Mouse (Mus musculus) MEL (cell line): Measurements from ENCODE around the gene Il31ra. TPM values are rescaled to one million over a fixed set of nuclear protein-coding genes. Genes with fewer than 3 reads are reported as not detected.

Source experiments
- DNase-seq: peaks from one replicate; pipeline ENCODE4 v3.0.0; 2011; ENCODE audit warnings: low read depth, low spot score
- H3K27ac ChIP-seq: 2 replicates; pipeline ENCODE4 v1.5.1; 2012; ENCODE audit warnings: low read depth, mild to moderate bottlenecking, control low read depth, low read length, moderate library complexity; ENCODE audit not compliant: control insufficient read depth
- H3K27me3 ChIP-seq, 2 experiments: fragments of 150-350 bp in 1 of 2; sonication (generic) in 1 of 2; 2 replicates each; pipeline ENCODE4 v1.6.1; 2012; ENCODE audit warnings: low read length in 2 of 2, mild to moderate bottlenecking in 2 of 2, improper control_type of control experiment in 1 of 2, moderate library complexity in 1 of 2; ENCODE audit not compliant: insufficient read depth in 2 of 2, control insufficient read depth in 1 of 2
- H3K36me3 ChIP-seq, 2 experiments: 2 replicates each; pipeline ENCODE4 v1.6.1; 2012 to 2014; ENCODE audit warnings: low read length in 2 of 2, improper control_type of control experiment in 1 of 2, inconsistent platforms in 1 of 2, mild to moderate bottlenecking in 1 of 2; ENCODE audit not compliant: insufficient read depth in 2 of 2, control insufficient read depth in 1 of 2
- H3K4me1 ChIP-seq, 2 experiments: fragments of 150-350 bp in 1 of 2; sonication (generic) in 1 of 2; 2 replicates each; pipeline ENCODE4 v1.6.1; 2012; ENCODE audit warnings: low read length in 2 of 2, improper control_type of control experiment in 1 of 2, mild to moderate bottlenecking in 1 of 2; ENCODE audit not compliant: insufficient read depth in 2 of 2, control insufficient read depth in 1 of 2
- H3K4me3 ChIP-seq, 2 experiments: fragments of 150-350 bp in 1 of 2; sonication (generic) in 1 of 2; 2 replicates each; pipeline ENCODE4 v1.5.1; 2012; ENCODE audit warnings: low read depth in 2 of 2, low read length in 2 of 2, mild to moderate bottlenecking in 2 of 2, moderate library complexity in 2 of 2, control low read depth in 1 of 2, improper control_type of control experiment in 1 of 2; ENCODE audit not compliant: control insufficient read depth in 1 of 2, insufficient read depth in 1 of 2
- H3K79me2 ChIP-seq: 2 replicates; pipeline ENCODE4 v1.6.1; 2012; ENCODE audit warnings: mild to moderate bottlenecking, low read length, moderate library complexity; ENCODE audit not compliant: control insufficient read depth, poor library complexity, insufficient read depth
- H3K9ac ChIP-seq: 2 replicates; pipeline ENCODE4 v1.6.1; 2012; ENCODE audit warnings: low read depth, mild to moderate bottlenecking, control low read depth, low read length, moderate library complexity; ENCODE audit not compliant: control insufficient read depth, poor library complexity, severe bottlenecking
- H3K9me3 ChIP-seq: fragments of 150-350 bp; sonication (generic); replicated peaks from 2 replicates; pipeline ENCODE4 v1.6.1; 2012; ENCODE audit warnings: mild to moderate bottlenecking, low read length, improper control_type of control experiment, moderate library complexity; ENCODE audit not compliant: insufficient read depth
- CHD1 ChIP-seq: IDR thresholded peaks from 2 replicates; pipeline ENCODE4 v1.6.1; 2012; ENCODE audit warnings: low read depth, mild to moderate bottlenecking, inconsistent platforms, low read length, improper control_type of control experiment
- CHD2 ChIP-seq: IDR thresholded peaks from 2 replicates; pipeline ENCODE4 v1.6.1; 2011; ENCODE audit warnings: low read length, improper control_type of control experiment
- CTCF ChIP-seq, 3 experiments: IDR thresholded peaks in 2 of 3; conservative IDR thresholded peaks in 1 of 3; 2 replicates each; pipeline ENCODE4 v1.5.1; 2011 to 2012; ENCODE audit warnings: low read length in 3 of 3, low read depth in 2 of 3, mild to moderate bottlenecking in 2 of 3, improper control_type of control experiment in 1 of 3, inconsistent platforms in 1 of 3, mixed read lengths in 1 of 3, moderate library complexity in 1 of 3; ENCODE audit not compliant: control insufficient read depth in 1 of 3, insufficient read depth in 1 of 3, poor library complexity in 1 of 3, severe bottlenecking in 1 of 3
- GATA1 ChIP-seq: IDR thresholded peaks from 2 replicates; pipeline ENCODE4 v1.6.1; 2011; ENCODE audit warnings: low read depth, low read length, improper control_type of control experiment
- MAFK ChIP-seq: IDR thresholded peaks from 2 replicates; pipeline ENCODE4 v1.6.1; 2011; ENCODE audit warnings: low read depth, mild to moderate bottlenecking, low read length, improper control_type of control experiment, borderline replicate concordance
- MAZ ChIP-seq: IDR thresholded peaks from 2 replicates; pipeline ENCODE4 v1.6.1; 2012; ENCODE audit warnings: low read depth, mild to moderate bottlenecking, inconsistent platforms, low read length, improper control_type of control experiment
- MYB ChIP-seq: IDR thresholded peaks from 2 replicates; pipeline ENCODE4 v1.6.1; 2011; ENCODE audit warnings: mild to moderate bottlenecking, low read depth, low read length, improper control_type of control experiment
- MYC ChIP-seq: IDR thresholded peaks from 2 replicates; pipeline ENCODE4 v1.6.1; 2011; ENCODE audit warnings: low read depth, mild to moderate bottlenecking, low read length, improper control_type of control experiment, moderate library complexity
- NELFE ChIP-seq: IDR thresholded peaks from 2 replicates; pipeline ENCODE4 v1.6.1; 2011; ENCODE audit warnings: low read depth, low read length, improper control_type of control experiment
- POLR2AphosphoS5 ChIP-seq: IDR thresholded peaks from 2 replicates; pipeline ENCODE4 v1.6.1; 2012; ENCODE audit warnings: low read depth, borderline replicate concordance, mild to moderate bottlenecking, inconsistent platforms, low read length, moderate library complexity, mixed read lengths
- SIN3A ChIP-seq: IDR thresholded peaks from 2 replicates; pipeline ENCODE4 v1.6.1; 2012; ENCODE audit warnings: low read length, improper control_type of control experiment, inconsistent platforms
- TAL1 ChIP-seq: IDR thresholded peaks from 2 replicates; pipeline ENCODE4 v1.6.1; 2012; ENCODE audit warnings: mild to moderate bottlenecking, inconsistent platforms, low read length, moderate library complexity, mixed read lengths
- TCF12 ChIP-seq: IDR thresholded peaks from 2 replicates; pipeline ENCODE4 v1.6.1; 2014; ENCODE audit warnings: low read depth, mild to moderate bottlenecking, inconsistent platforms, low read length, improper control_type of control experiment, moderate library complexity
- USF1 ChIP-seq: IDR thresholded peaks from 2 replicates; pipeline ENCODE4 v1.6.1; 2014; ENCODE audit warnings: low read depth, mild to moderate bottlenecking, inconsistent platforms, low read length, improper control_type of control experiment, moderate library complexity
- USF2 ChIP-seq, 2 experiments: IDR thresholded peaks; 2 replicates each; pipeline ENCODE4 v1.6.1; 2011 to 2012; ENCODE audit warnings: improper control_type of control experiment in 2 of 2, low read length in 2 of 2, borderline replicate concordance in 1 of 2, inconsistent platforms in 1 of 2, low read depth in 1 of 2, mild to moderate bottlenecking in 1 of 2; ENCODE audit not compliant: insufficient read depth in 1 of 2
- ZKSCAN1 ChIP-seq: IDR thresholded peaks from 2 replicates; pipeline ENCODE4 v1.6.1; 2012; ENCODE audit warnings: low read depth, mild to moderate bottlenecking, inconsistent platforms, low read length, improper control_type of control experiment, moderate library complexity
- ZMIZ1 ChIP-seq: IDR thresholded peaks from 2 replicates; pipeline ENCODE4 v1.6.1; 2012; ENCODE audit warnings: low read depth, mild to moderate bottlenecking, inconsistent platforms, low read length, improper control_type of control experiment, moderate library complexity
- ZNF384 ChIP-seq: IDR thresholded peaks from 2 replicates; pipeline ENCODE4 v1.6.1; 2012; ENCODE audit warnings: low read depth, mild to moderate bottlenecking, inconsistent platforms, low read length, improper control_type of control experiment
- polyA plus RNA-seq, 2 experiments: library from polyadenylated mRNA; stranded (reverse) in 1 of 2; unstranded in 1 of 2; fragments of >175 nt in 1 of 2; fragments of >200 nt in 1 of 2; gene quantifications; 2 replicates each; pipeline versions ENCODE4 v1.2.1 to v1.2.4; 2012; ENCODE audit warnings: low replicate concordance in 2 of 2, low read depth in 1 of 2; ENCODE audit not compliant: insufficient read length in 2 of 2, insufficient read depth in 1 of 2, missing spikeins in 1 of 2
- total RNA-seq: library from RNA; depleted of rRNA; stranded (reverse); fragments of 300-350 nt; gene quantifications from 2 replicates; pipeline ENCODE4 v1.2.3, GENCODE M21; 2012

The Il31ra gene
- total and polyA plus RNA-seq, 3 experiments = 2.1 to 2.2 TPM; not detected in 1

DNA sequence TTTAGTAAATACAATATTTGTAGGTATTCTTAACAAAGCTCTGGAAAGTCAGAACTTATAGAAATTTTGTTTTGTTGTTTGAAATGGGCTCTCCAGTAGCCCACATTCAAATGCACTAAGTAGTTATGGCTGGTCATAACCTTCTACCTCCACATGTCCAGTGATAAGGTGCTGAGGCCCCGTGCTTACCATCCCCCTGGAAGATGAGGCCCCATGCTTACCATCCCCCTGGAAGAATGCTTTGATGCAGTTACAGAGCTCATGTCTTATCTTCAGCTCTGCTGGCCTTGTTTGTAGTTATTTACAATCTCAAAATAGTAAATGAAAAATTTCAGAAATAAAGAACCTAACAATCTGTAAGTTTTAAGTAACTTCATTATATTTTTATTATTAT lies 101.9 kb downstream of the Il31ra start:
- Histone ChIP-seq H3K4me3 (no peak overlapping the region), H3K36me3 (peaks cover 0 to 8% of the 10 kb centered on the region in 2 experiments; a peak in 2 of 4 replicates), H3K9ac (no peak overlapping the region), H3K27me3 (no peaks in the 10 kb centered on the region), H3K27ac (no peak overlapping the region), H3K79me2 (no peaks in the 10 kb centered on the region), H3K4me1 (peaks cover 4 to 5% of the 10 kb centered on the region in 2 experiments; a peak in 2 of 4 replicates), H3K9me3 (no peaks in the 10 kb centered on the region)
- no peak for DNase-seq
- no peak for TF ChIP-seq ZKSCAN1
- no peak for TF ChIP-seq GATA1
- no peak for TF ChIP-seq ZMIZ1
- no peak for TF ChIP-seq NELFE
- TF ChIP-seq MYB = no peak
- TF ChIP-seq SIN3A = no peak
- TF ChIP-seq MAFK = no peak
- no peak for TF ChIP-seq TCF12
- TF ChIP-seq POLR2AphosphoS5 = no peak
- no peak for TF ChIP-seq USF1
- TF ChIP-seq, all 39 proteins: peak for 0

DNA sequence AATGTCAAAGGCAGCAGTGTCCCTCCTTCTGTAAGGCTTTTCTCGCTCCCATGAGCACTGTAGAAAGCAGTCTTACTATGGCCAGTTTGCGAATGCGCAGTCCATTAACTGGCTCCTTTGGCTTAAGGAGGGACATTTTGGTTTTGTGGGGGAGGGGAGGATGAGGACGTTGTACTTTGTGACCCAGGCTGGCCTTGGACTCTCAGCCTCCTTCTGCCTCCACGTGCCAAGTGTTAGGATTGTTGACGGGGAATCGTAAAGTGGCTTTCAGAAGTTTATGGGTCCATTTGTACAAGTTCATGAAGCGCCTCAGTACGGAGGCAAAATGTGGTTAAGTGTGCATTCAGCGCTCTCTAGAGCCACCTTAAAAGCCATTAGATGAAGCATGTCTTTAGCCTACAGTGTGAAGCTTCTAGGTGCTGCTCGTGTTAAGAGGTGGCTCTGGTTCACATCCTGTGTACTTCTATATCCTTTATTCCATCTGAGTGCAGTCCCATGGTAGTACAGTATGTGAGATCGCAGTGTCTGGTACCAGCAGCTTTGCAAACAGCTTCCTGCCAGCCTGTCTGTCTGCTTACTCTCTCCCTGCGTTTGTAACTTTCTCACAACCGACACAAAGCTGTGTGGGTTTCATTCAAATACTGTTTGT lies 102.4 kb downstream of the Il31ra start:
- no peak for DNase-seq
- Histone ChIP-seq H3K9ac (no peak overlapping the region), H3K4me3 (no peak overlapping the region), H3K4me1 (peaks cover 4 to 5% of the 10 kb centered on the region in 2 experiments; a peak in 2 of 4 replicates), H3K27me3 (no peaks in the 10 kb centered on the region), H3K36me3 (peaks cover 0 to 8% of the 10 kb centered on the region in 2 experiments; a peak in 2 of 4 replicates)
- TF ChIP-seq USF2 (IDR thresholded peaks at IDR 0.05; ENCODE audit: borderline replicate concordance in 1 of 2, insufficient read depth in 1 of 2, low read depth in 1 of 2, low read length in 2 of 2) = no peak
- no peak for TF ChIP-seq TAL1
- TF ChIP-seq CHD2 = no peak
- no peak for TF ChIP-seq SIN3A
- TF ChIP-seq CTCF (IDR thresholded peaks at IDR 0.05 in 2 of 3, conservative IDR thresholded peaks at IDR 0.05 in 1 of 3; ENCODE audit: control insufficient read depth in 1 of 3, insufficient read depth in 1 of 3, low read depth in 2 of 3, low read length in 3 of 3, poor library complexity in 1 of 3, severe bottlenecking in 1 of 3) = no peak
- no peak for TF ChIP-seq CHD1
- TF ChIP-seq MYC = no peak
- TF ChIP-seq ZKSCAN1 = no peak
- no peak for TF ChIP-seq NELFE
- no peak for TF ChIP-seq MAZ
- TF ChIP-seq ZNF384 = no peak
- TF ChIP-seq, all 39 proteins: peak for 0
- no peak overlapping the region for H3K27ac ChIP-seq
- H3K79me2 ChIP-seq = no peaks in the 10 kb centered on the region
- H3K9me3 ChIP-seq = no peaks in the 10 kb centered on the region
